Mouse (Mus musculus) lung, postnatal 0 days (tissue): ENCODE measurements around the gene Cdc14a. TPM values are rescaled to one million over a fixed set of nuclear protein-coding genes. Genes with fewer than 3 reads are reported as not detected.

ENCODE experiments used
- ATAC-seq: fragments of 200-750 bp; cut with Nextera tagmentation; 2 replicates; pipeline ENCODE4 v1.8.0; 2017; ENCODE audit warnings: moderate library complexity
- DNase-seq: peaks from one replicate; pipeline ENCODE4 v3.0.0-alpha.2; 2016; ENCODE audit warnings: low spot score
- H3K27ac ChIP-seq: fragments of 300-500 bp; sonication (generic); 2 replicates; pipeline ENCODE4 v1.5.1; 2014; ENCODE audit warnings: antibody characterized with exemption, mild to moderate bottlenecking, low read length, mixed read lengths
- H3K27me3 ChIP-seq: fragments of 300-500 bp; sonication (generic); replicated peaks from 2 replicates; pipeline ENCODE4 v1.6.1; 2014; ENCODE audit warnings: low read length, mixed read lengths; ENCODE audit not compliant: insufficient read depth
- H3K36me3 ChIP-seq: fragments of 300-500 bp; sonication (generic); 2 replicates; pipeline ENCODE4 v1.6.1; 2014; ENCODE audit warnings: low read length, mixed read lengths; ENCODE audit not compliant: insufficient read depth
- H3K4me1 ChIP-seq: fragments of 300-500 bp; sonication (generic); 2 replicates; pipeline ENCODE4 v1.6.1; 2014; ENCODE audit warnings: antibody characterized with exemption, low read depth, low read length, mixed read lengths; ENCODE audit not compliant: insufficient read depth
- H3K4me2 ChIP-seq: fragments of 300-500 bp; sonication (generic); replicated peaks from 2 replicates; pipeline ENCODE4 v1.6.1; 2014; ENCODE audit warnings: low read depth, mild to moderate bottlenecking, low read length, moderate library complexity, mixed read lengths
- H3K4me3 ChIP-seq: fragments of 300-500 bp; sonication (generic); 2 replicates; pipeline ENCODE4 v1.5.1; 2014; ENCODE audit warnings: low read depth, low read length
- H3K9ac ChIP-seq: fragments of 300-500 bp; sonication (generic); replicated peaks from 2 replicates; pipeline ENCODE4 v1.6.1; 2014; ENCODE audit warnings: low read depth, mild to moderate bottlenecking
- H3K9me3 ChIP-seq: fragments of 300-500 bp; sonication (generic); 2 replicates; pipeline ENCODE4 v1.6.1; 2016; ENCODE audit warnings: low read length, mixed read lengths
- CTCF ChIP-seq: IDR thresholded peaks from 2 replicates; pipeline ENCODE4 v1.5.1; 2016; ENCODE audit warnings: antibody characterized with exemption, mild to moderate bottlenecking
- EP300 ChIP-seq: IDR thresholded peaks from 2 replicates; pipeline ENCODE4 v1.6.1; 2016; ENCODE audit warnings: antibody characterized with exemption, mild to moderate bottlenecking, control low read depth
- WGBS: fragments of 180-500 bp; shearing (Covaris S2); extraction: QIAGEN DNeasy Blood & Tissue Kit; methylation state at CpG from one replicate; pipeline ENCODE4 v1.1.7; 2014; 5-methylcytosine and 5-hydroxymethylcytosine counted together
- polyA plus RNA-seq: library from polyadenylated mRNA; unstranded; fragments of >200 nt; fragmentation: Nextera tagmentation; extraction: Ambion mirVana; gene quantifications from 2 replicates; pipeline ENCODE4 v1.2.1, GENCODE M21; 2015

Gene Cdc14a
- polyA plus RNA-seq, 1 experiment from 2014 or later: 8.2 TPM

DNA sequence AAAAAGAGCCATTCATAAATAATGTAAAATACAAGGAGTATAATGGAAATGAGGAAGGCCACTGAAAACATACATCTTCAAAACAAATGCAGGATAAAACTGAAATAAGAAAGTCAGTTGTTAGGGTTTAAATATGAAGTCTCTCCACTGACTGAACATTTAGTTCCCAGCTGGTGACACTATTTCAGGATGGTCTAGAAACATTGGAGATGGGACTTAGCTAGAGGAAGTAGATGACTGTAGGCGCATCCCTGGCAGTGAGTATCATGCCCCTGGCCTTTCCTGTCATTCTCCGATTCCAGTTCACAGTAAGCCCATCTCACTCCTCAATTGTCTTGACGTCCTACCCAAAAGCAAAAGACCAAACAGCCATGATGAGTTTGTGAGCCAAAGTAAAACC, 190.3 kb downstream of the Cdc14a start:
- DNase-seq (no peak), ATAC-seq (no peak)
- Histone ChIP-seq H3K4me3 (no peak overlapping the region), H3K36me3 (no peaks in the 10 kb centered on the region), H3K27me3 (no peaks in the 10 kb centered on the region), H3K4me2 (no peak overlapping the region), H3K9me3 (no peaks in the 10 kb centered on the region), H3K4me1 (no peaks in the 10 kb centered on the region), H3K9ac (no peak overlapping the region), H3K27ac (no peak overlapping the region)
- 83% methylated on average over 3 of the region's 3 CpGs for WGBS
- TF ChIP-seq CTCF (no peak), EP300 (no peak)

DNA sequence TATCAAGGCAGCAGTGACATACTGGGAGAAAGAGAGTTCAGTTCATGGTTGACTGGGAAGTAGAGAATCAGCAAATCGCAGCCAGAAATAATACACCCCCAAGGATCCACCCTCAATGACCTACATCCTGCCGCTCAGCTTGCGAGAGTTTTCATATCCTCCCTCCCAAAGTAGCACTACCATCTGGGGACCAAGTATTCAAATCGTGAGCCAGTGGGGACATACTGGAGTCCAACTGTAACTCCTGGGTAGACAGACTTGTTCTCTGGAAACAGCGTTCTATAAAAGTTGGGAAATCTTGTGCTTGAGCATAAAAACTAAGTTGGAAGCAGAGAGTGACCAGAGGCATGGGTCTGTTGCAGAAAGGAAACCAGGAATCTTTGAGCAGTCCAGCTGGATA, 191.1 kb downstream of the Cdc14a start:
- Histone ChIP-seq H3K4me2 (no peak overlapping the region), H3K27me3 (no peaks in the 10 kb centered on the region), H3K4me1 (no peaks in the 10 kb centered on the region), H3K4me3 (no peak overlapping the region), H3K36me3 (no peaks in the 10 kb centered on the region), H3K9me3 (no peaks in the 10 kb centered on the region), H3K9ac (no peak overlapping the region), H3K27ac (no peak overlapping the region)
- no peak for DNase-seq
- TF ChIP-seq CTCF (no peak), EP300 (no peak)
- ATAC-seq: no peak
- WGBS: 80% methylated on average over 5 of the region's 5 CpGs

GRCm38 (mm10) chr3:116229336-116229735, 194.5 kb downstream of the Cdc14a start:
- Histone ChIP-seq H3K4me1 (no peaks in the 10 kb centered on the region), H3K27me3 (no peaks in the 10 kb centered on the region), H3K27ac (no peak overlapping the region), H3K9me3 (no peaks in the 10 kb centered on the region), H3K36me3 (no peaks in the 10 kb centered on the region), H3K4me2 (no peak overlapping the region), H3K9ac (no peak overlapping the region), H3K4me3 (no peak overlapping the region)
- DNase-seq (no peak), ATAC-seq (no peak)
- WGBS: 77% methylated on average over 4 of the region's 4 CpGs
- no peak for TF ChIP-seq CTCF
- TF ChIP-seq EP300: no peak

GRCm38 (mm10) chr3:116228360-116229245, 195.2 kb downstream of the Cdc14a start:
- no peak overlapping the region for H3K4me2 ChIP-seq
- no peak overlapping the region for H3K27ac ChIP-seq
- TF ChIP-seq EP300 (no peak), CTCF (no peak)
- ATAC-seq: no peak
- no peaks in the 10 kb centered on the region for H3K4me1 ChIP-seq
- DNase-seq: no peak
- no peaks in the 10 kb centered on the region for H3K36me3 ChIP-seq
- no peak overlapping the region for H3K9ac ChIP-seq
- WGBS: 64% methylated on average over 11 of the region's 11 CpGs
- no peak overlapping the region for H3K4me3 ChIP-seq
- no peaks in the 10 kb centered on the region for H3K9me3 ChIP-seq
- H3K27me3 ChIP-seq: no peaks in the 10 kb centered on the region

- Histone ChIP-seq H3K36me3 (no peaks in the 10 kb centered on the region), H3K9me3 (no peaks in the 10 kb centered on the region), H3K4me3 (no peak overlapping the region), H3K27ac (no peak overlapping the region), H3K9ac (no peak overlapping the region), H3K4me2 (no peak overlapping the region), H3K4me1 (no peaks in the 10 kb centered on the region), H3K27me3 (0 out of 2 replicates have a peak, but pooled peaks cover 4% of the 10 kb centered on the region)
- DNase-seq (no peak), ATAC-seq (no peak)
- WGBS: 73% methylated on average over 5 of the region's 5 CpGs
- TF ChIP-seq CTCF (no peak), EP300 (no peak)
Observed at GRCm38 (mm10) chr3:116227383-116227782, 196.4 kb downstream of the Cdc14a start.

GRCm38 (mm10) chr3:116226915-116227314, 196.9 kb downstream of the Cdc14a start:
- no peak for ATAC-seq
- H3K27me3 ChIP-seq: 0 out of 2 replicates have a peak, but pooled peaks cover 4% of the 10 kb centered on the region
- no peak overlapping the region for H3K27ac ChIP-seq
- no peaks in the 10 kb centered on the region for H3K9me3 ChIP-seq
- no peak for DNase-seq
- no peak overlapping the region for H3K9ac ChIP-seq
- H3K36me3 ChIP-seq: no peaks in the 10 kb centered on the region
- H3K4me3 ChIP-seq: no peak overlapping the region
- H3K4me1 ChIP-seq: no peaks in the 10 kb centered on the region
- no peak overlapping the region for H3K4me2 ChIP-seq
- TF ChIP-seq EP300: no peak
- WGBS: 77% methylated on average over 6 of the region's 6 CpGs

Other genes with a start within 250 kb of the Cdc14a start
- 1.2 and 1.6 TPM in 2 replicates for gene Gpr88, start 170.5 kb downstream of the Cdc14a start, polyA plus RNA-seq
- gene Rtca, start 84.2 kb upstream of the Cdc14a start, polyA plus RNA-seq: 42.9 and 45.4 TPM in 2 replicates
- 6.1 and 8.4 TPM in 2 replicates for gene Dbt, start 89.0 kb upstream of the Cdc14a start, polyA plus RNA-seq
- gene Lrrc39, start 138.9 kb upstream of the Cdc14a start, polyA plus RNA-seq: 0.42 and 0.61 TPM in 2 replicates
- 3.7 and 4.2 TPM in 2 replicates for gene Sass6, start 170.9 kb upstream of the Cdc14a start, polyA plus RNA-seq
- gene Trmt13, start 190.6 kb upstream of the Cdc14a start, polyA plus RNA-seq: 15.0 and 17.0 TPM in 2 replicates
- gene Mfsd14a, start 238.6 kb upstream of the Cdc14a start, polyA plus RNA-seq: 70.4 and 73.4 TPM in 2 replicates